Mouse (Mus musculus) lung, postnatal 14 days (tissue): ENCODE results near the gene Gucy2d.

Experiments
- DNase-seq: peaks from one replicate; pipeline ENCODE4 v3.0.0; 2021

Gucy2d gene

GRCm38 (mm10) chr7:98490911-98491310, 50.7 kb downstream of the Gucy2d start:
- DNase-seq = no peak

GRCm38 (mm10) chr7:98491451-98492200, 51.4 kb downstream of the Gucy2d start:
- DNase-seq = no peak

GRCm38 (mm10) chr7:98492331-98492730, 52.1 kb downstream of the Gucy2d start:
- DNase-seq = no peak

- DNase-seq = no peak
Observed at GRCm38 (mm10) chr7:98493307-98493706, 53.1 kb downstream of the Gucy2d start.

GRCm38 (mm10) chr7:98493901-98494480, 53.8 kb downstream of the Gucy2d start:
- DNase-seq = no peak

GRCm38 (mm10) chr7:98495591-98495990, 55.4 kb downstream of the Gucy2d start:
- DNase-seq = no peak

GRCm38 (mm10) chr7:98497451-98497850, 57.2 kb downstream of the Gucy2d start:
- no peak for DNase-seq

GRCm38 (mm10) chr7:98498101-98498500, 57.9 kb downstream of the Gucy2d start:
- no peak for DNase-seq

GRCm38 (mm10) chr7:98498656-98499560, 58.7 kb downstream of the Gucy2d start:
- DNase-seq = no peak

GRCm38 (mm10) chr7:98499561-98500292, 59.5 kb downstream of the Gucy2d start:
- DNase-seq = no peak

GRCm38 (mm10) chr7:98500470-98500869, 60.3 kb downstream of the Gucy2d start:
- DNase-seq = no peak

GRCm38 (mm10) chr7:98501078-98501477, 60.9 kb downstream of the Gucy2d start:
- no peak for DNase-seq

GRCm38 (mm10) chr7:98502921-98503320, 62.7 kb downstream of the Gucy2d start:
- DNase-seq = no peak

- DNase-seq = no peak
Observed at GRCm38 (mm10) chr7:98503951-98504647, 63.9 kb downstream of the Gucy2d start.

- no peak for DNase-seq
Observed at GRCm38 (mm10) chr7:98504726-98505314, 64.6 kb downstream of the Gucy2d start.

- no peak for DNase-seq
Observed at GRCm38 (mm10) chr7:98505664-98506063, 65.4 kb downstream of the Gucy2d start.

GRCm38 (mm10) chr7:98510961-98511958, 71.0 kb downstream of the Gucy2d start:
- no peak for DNase-seq

GRCm38 (mm10) chr7:98513251-98513650, 73.0 kb downstream of the Gucy2d start:
- no peak for DNase-seq

GRCm38 (mm10) chr7:98522576-98522975, 82.4 kb downstream of the Gucy2d start:
- DNase-seq = peak; percentile 58

GRCm38 (mm10) chr7:98523070-98523812, 83.0 kb downstream of the Gucy2d start:
- peak; percentile 47 for DNase-seq
